Mouse (Mus musculus): ENCODE results near the gene Spef1.

Gene Spef1

GRCm38 (mm10) chr2:131206778-131207177 is 19.7 kb upstream of the Spef1 start, which contains the start of gene Ap5s1:
Gene Ap5s1 (plus strand): TSS chr2:131207078.
- DNase-seq (ENCODE audit: low spot score in 2 of 2) = no peak

- no peak for DNase-seq (ENCODE audit: low spot score in 2 of 2)
These were observed 18.6 kb upstream of the Spef1 start for GRCm38 (mm10) chr2:131205521-131206182.

- DNase-seq (ENCODE audit: low spot score in 2 of 2) = peak; percentile 92 to 98
These were observed 17.4 kb upstream of the Spef1 start for GRCm38 (mm10) chr2:131204410-131204981.

GRCm38 (mm10) chr2:131203816-131204409 is 16.8 kb upstream of the Spef1 start:
- no peak for DNase-seq (ENCODE audit: low spot score in 2 of 2)

- no peak for DNase-seq (ENCODE audit: low spot score in 2 of 2)
These were observed 14.2 kb upstream of the Spef1 start for GRCm38 (mm10) chr2:131201262-131201661.

- DNase-seq (ENCODE audit: low spot score in 2 of 2) = no peak
These were observed 13.6 kb upstream of the Spef1 start for GRCm38 (mm10) chr2:131200710-131201109.

- DNase-seq (ENCODE audit: low spot score in 2 of 2) = no peak
These were observed 9.7 kb upstream of the Spef1 start for GRCm38 (mm10) chr2:131196606-131197316.

- DNase-seq (ENCODE audit: low spot score in 2 of 2) = no peak
These were observed 3.9 kb upstream of the Spef1 start for GRCm38 (mm10) chr2:131191005-131191390.

- DNase-seq (ENCODE audit: low spot score in 2 of 2) = no peak
These were observed 3.4 kb upstream of the Spef1 start for GRCm38 (mm10) chr2:131190344-131191004.

- no peak for DNase-seq (ENCODE audit: low spot score in 2 of 2)
These were observed 2.6 kb upstream of the Spef1 start for GRCm38 (mm10) chr2:131189521-131190309.

GRCm38 (mm10) chr2:131188311-131188710 is 1.2 kb upstream of the Spef1 start:
- no peak for DNase-seq (ENCODE audit: low spot score in 2 of 2)

GRCm38 (mm10) chr2:131187602-131187922 is 480 bp upstream of the Spef1 start:
- DNase-seq (ENCODE audit: low spot score in 2 of 2) = no peak

GRCm38 (mm10) chr2:131186343-131186742 is 739 bp downstream of the Spef1 start:
- no peak for DNase-seq (ENCODE audit: low spot score in 2 of 2)

GRCm38 (mm10) chr2:131179990-131180587 is 7.0 kb downstream of the Spef1 start, which contains the start of gene Cenpb:
Gene Cenpb (minus strand): TSS chr2:131180067.
- DNase-seq (ENCODE audit: low spot score in 2 of 2) = peak; percentile 73 to 84

- peak; percentile 47 to 70 for DNase-seq (ENCODE audit: low spot score in 2 of 2)
These were observed 7.7 kb downstream of the Spef1 start for GRCm38 (mm10) chr2:131179246-131179886.

GRCm38 (mm10) chr2:131178828-131179245 is 8.2 kb downstream of the Spef1 start:
- peak; percentile 31 to 43 for DNase-seq (ENCODE audit: low spot score in 2 of 2)

GRCm38 (mm10) chr2:131177932-131178331 is 9.2 kb downstream of the Spef1 start:
- no peak for DNase-seq (ENCODE audit: low spot score in 2 of 2)

GRCm38 (mm10) chr2:131176491-131176890 is 10.6 kb downstream of the Spef1 start:
- peak; percentile 31 to 57 for DNase-seq (ENCODE audit: low spot score in 2 of 2)

GRCm38 (mm10) chr2:131175945-131176309 is 11.2 kb downstream of the Spef1 start:
- DNase-seq (ENCODE audit: low spot score in 2 of 2) = no peak

- DNase-seq (ENCODE audit: low spot score in 2 of 2) = no peak
These were observed 11.7 kb downstream of the Spef1 start for GRCm38 (mm10) chr2:131175286-131175944.
